Mouse (Mus musculus): ENCODE data around the gene Itgam. TPM values are rescaled to one million over a fixed set of nuclear protein-coding genes. Genes with fewer than 3 reads are reported as not detected.
"Not testable (repeated sequence)": the region's sequence is repeated elsewhere in the genome, so short reads cannot be mapped to it uniquely, and the experiment has no call there.

Itgam gene
- polyA plus RNA-seq (2012; rRNA removed) (1.9 and 2.7 TPM in 2 replicates), polyA plus RNA-seq (2014; fragmentation: Nextera tagmentation; extraction: Ambion mirVana) (1.1 and 1.5 TPM in 2 replicates)

DNA sequence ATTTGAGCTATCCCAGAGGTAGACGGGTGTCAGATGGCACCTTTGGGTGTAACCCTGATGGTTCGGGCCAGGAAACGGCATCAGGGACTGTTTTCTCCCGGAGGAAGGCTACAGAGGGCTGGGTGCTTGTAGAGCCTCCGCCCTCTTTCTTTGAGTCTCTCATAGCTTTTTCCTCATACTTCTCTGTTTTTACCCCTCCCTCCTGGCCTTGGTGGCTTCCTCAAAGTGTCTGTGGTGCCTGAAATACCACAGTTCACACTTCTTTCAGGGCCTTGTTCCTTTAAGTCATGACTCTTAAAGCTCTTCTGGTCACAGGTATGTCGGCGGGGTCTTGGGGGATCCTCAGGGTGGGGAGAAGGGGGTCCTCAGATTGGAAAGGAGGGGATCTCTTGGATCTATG is at the start of gene Itgam, which contains the start of gene Gm49368:
TSS of gene Itgam (plus strand) at position 185 of the 400 bp plus-strand sequence.
TSS of gene Gm49368 (plus strand) at position 228 of the 400 bp plus-strand sequence.
- 0 out of 4 replicates have a peak, but pooled peaks cover 0 to 3% of the 10 kb centered on the region in 2 experiments for H3K4me1 ChIP-seq (replicated peaks; ENCODE audit: control insufficient read depth in 2 of 2, insufficient read depth in 2 of 2, low read length in 1 of 2)
- no peak within 1 kb of the TSS for H3K4me2 ChIP-seq (ENCODE audit: low read depth)
- no peak for DNase-seq (ENCODE audit: low read depth in 3 of 3, low spot score in 3 of 3)
- no peaks in the 10 kb centered on the region for H3K36me3 ChIP-seq (replicated peaks; ENCODE audit: control insufficient read depth, insufficient read depth, low read depth)
- ATAC-seq (ENCODE audit: insufficient read depth) = no peak
- TF ChIP-seq EP300 (IDR thresholded peaks at IDR 0.05; ENCODE audit: low read depth) = no peak
- no peak for TF ChIP-seq CTCF (IDR thresholded peaks at IDR 0.05; ENCODE audit: low read depth)
- H3K27me3 ChIP-seq (ENCODE audit: control insufficient read depth, insufficient read depth, low read length) = no peaks in the 10 kb centered on the region
- H3K27ac ChIP-seq = no peak within 1 kb of the TSS
- no peak within 1 kb of the TSS for H3K4me3 ChIP-seq (ENCODE audit: insufficient read depth in 1 of 2, low read depth in 2 of 2, low read length in 2 of 2)
- 29% methylated on average over 7 of the region's 7 CpGs for WGBS (ENCODE audit: insufficient replicate concordance)
- H3K9ac ChIP-seq (replicated peaks) = no peak within 1 kb of the TSS
- H3K9me3 ChIP-seq (ENCODE audit: control insufficient read depth, low read length) = no peaks in the 10 kb centered on the region

DNA sequence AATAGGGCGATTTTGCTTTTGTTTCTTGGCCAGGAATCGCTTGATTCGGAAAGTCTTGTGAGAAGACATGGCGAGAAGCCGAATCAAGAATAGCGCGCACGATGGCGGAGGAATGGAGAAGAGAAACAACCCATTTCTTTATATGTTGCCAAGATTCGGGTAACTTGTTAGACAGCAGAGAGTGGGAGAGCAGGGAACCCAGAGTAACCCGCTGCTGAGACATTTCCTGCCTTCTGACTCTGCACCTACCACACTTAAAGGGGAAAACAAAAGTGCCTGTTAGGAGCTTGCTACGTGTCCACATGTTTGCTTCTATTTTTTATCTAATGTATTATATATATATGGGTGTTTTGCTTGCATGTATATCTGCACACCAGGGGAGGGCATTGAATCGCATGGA is 49.3 kb upstream of the Itgam start:
- H3K27me3 ChIP-seq (ENCODE audit: control insufficient read depth, insufficient read depth, low read length) = no peaks in the 10 kb centered on the region
- H3K9me3 ChIP-seq (ENCODE audit: control insufficient read depth, low read length) = no peaks in the 10 kb centered on the region
- ATAC-seq (ENCODE audit: insufficient read depth) (no peak), DNase-seq (ENCODE audit: low read depth in 3 of 3, low spot score in 3 of 3) (no peak)
- 74% methylated on average over 13 of the region's 13 CpGs for WGBS (ENCODE audit: insufficient replicate concordance)
- no peak overlapping the region for H3K9ac ChIP-seq (replicated peaks)
- H3K4me3 ChIP-seq (ENCODE audit: insufficient read depth in 1 of 2, low read depth in 2 of 2, low read length in 2 of 2) = no peak overlapping the region
- H3K27ac ChIP-seq = no peak overlapping the region
- H3K4me2 ChIP-seq (ENCODE audit: low read depth) = no peak overlapping the region
- no peaks in the 10 kb centered on the region for H3K36me3 ChIP-seq (replicated peaks; ENCODE audit: control insufficient read depth, insufficient read depth, low read depth)
- TF ChIP-seq CTCF (IDR thresholded peaks at IDR 0.05; ENCODE audit: low read depth) (no peak), EP300 (IDR thresholded peaks at IDR 0.05; ENCODE audit: low read depth) (no peak)
- no peaks in the 10 kb centered on the region for H3K4me1 ChIP-seq (replicated peaks; ENCODE audit: control insufficient read depth in 2 of 2, insufficient read depth in 2 of 2, low read length in 1 of 2)

DNA sequence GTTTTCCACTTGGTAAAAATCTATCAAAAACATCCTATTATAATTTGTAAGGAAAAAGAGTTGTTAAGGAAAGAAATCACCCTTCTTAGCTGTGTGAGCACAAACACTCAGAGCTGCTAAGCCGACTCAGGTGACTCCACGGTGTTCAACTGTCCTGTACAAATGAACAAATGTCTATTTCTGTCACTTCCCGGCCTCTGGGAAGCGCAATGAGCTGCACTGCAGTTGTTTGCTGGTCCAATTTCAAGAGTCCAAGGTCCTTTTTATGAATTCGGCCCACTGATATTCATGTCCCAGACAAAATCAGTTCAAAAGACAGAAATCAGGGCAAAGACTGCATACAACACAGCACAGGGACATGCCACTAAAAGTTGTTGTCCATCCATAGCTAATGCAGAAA is 46.3 kb upstream of the Itgam start:
- H3K9me3 ChIP-seq (ENCODE audit: control insufficient read depth, low read length); H3K4me1 ChIP-seq (replicated peaks; ENCODE audit: control insufficient read depth in 2 of 2, insufficient read depth in 2 of 2, low read length in 1 of 2); H3K9ac ChIP-seq (replicated peaks); DNase-seq (ENCODE audit: low read depth in 3 of 3, low spot score in 3 of 3); H3K36me3 ChIP-seq (replicated peaks; ENCODE audit: control insufficient read depth, insufficient read depth, low read depth); H3K4me2 ChIP-seq (ENCODE audit: low read depth); ATAC-seq (ENCODE audit: insufficient read depth); H3K27me3 ChIP-seq (ENCODE audit: control insufficient read depth, insufficient read depth, low read length); H3K27ac ChIP-seq; H3K4me3 ChIP-seq (ENCODE audit: insufficient read depth in 1 of 2, low read depth in 2 of 2, low read length in 2 of 2): not testable (repeated sequence)
- WGBS (ENCODE audit: insufficient replicate concordance) = 54% methylated on average over 5 of the region's 5 CpGs

DNA sequence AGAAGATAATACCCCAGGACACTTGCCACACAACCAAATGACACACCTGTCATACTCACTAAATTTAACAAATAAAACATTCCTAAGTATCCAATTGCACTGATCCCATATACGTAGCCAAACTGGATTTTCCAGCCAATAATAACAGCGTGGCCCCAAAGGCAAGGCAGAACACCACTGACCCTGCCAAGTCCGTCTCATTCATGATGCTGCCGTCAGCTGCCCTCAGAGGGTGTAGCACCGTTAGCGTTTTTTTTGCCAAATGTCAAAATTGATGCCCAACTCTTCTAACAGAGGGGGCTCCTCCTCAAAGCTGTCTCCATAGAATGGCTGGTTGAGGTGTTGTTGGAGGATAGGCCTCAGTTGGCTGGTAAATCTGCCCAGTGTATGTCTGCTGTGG is 45.8 kb upstream of the Itgam start:
- Histone ChIP-seq H3K27ac (no peak overlapping the region), H3K4me2 (ENCODE audit: low read depth) (no peak overlapping the region), H3K9me3 (ENCODE audit: control insufficient read depth, low read length) (no peaks in the 10 kb centered on the region), H3K4me3 (ENCODE audit: insufficient read depth in 1 of 2, low read depth in 2 of 2, low read length in 2 of 2) (no peak overlapping the region), H3K4me1 (replicated peaks; ENCODE audit: control insufficient read depth in 2 of 2, insufficient read depth in 2 of 2, low read length in 1 of 2) (no peaks in the 10 kb centered on the region), H3K9ac (replicated peaks) (no peak overlapping the region), H3K27me3 (ENCODE audit: control insufficient read depth, insufficient read depth, low read length) (no peaks in the 10 kb centered on the region), H3K36me3 (replicated peaks; ENCODE audit: control insufficient read depth, insufficient read depth, low read depth) (no peaks in the 10 kb centered on the region)
- ATAC-seq (ENCODE audit: insufficient read depth) (no peak), DNase-seq (ENCODE audit: low read depth in 3 of 3, low spot score in 3 of 3) (no peak)
- TF ChIP-seq EP300 (IDR thresholded peaks at IDR 0.05; ENCODE audit: low read depth) (no peak), CTCF (IDR thresholded peaks at IDR 0.05; ENCODE audit: low read depth) (no peak)
- WGBS (ENCODE audit: insufficient replicate concordance) = 77% methylated on average over 6 of the region's 6 CpGs

DNA sequence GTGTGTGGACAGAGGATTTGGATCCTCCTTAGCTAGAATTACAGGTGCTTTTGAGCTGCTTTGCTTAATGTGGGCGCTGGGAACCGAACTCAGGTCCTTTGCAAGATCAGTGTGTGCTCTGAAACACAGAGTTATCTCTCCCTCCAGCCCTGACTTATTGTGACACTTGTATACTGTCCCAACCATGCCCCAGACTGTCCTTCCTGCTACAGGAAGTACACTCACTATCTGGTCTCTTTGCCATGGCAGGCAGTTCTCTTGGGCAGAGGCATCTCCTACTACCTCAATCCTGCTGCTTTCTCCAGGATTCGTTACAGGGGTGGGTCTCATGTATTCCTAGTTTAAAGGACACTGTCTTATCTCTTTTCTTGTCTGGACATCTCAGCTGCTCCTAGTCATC is 44.2 kb upstream of the Itgam start:
- WGBS (ENCODE audit: insufficient replicate concordance) = 49% methylated on average over 3 of the region's 3 CpGs

More for the DNA sequence above, 44.2 kb upstream of the Itgam start:
- no peak for ATAC-seq (ENCODE audit: insufficient read depth)
- Histone ChIP-seq H3K9ac (replicated peaks) (no peak overlapping the region), H3K27ac (no peak overlapping the region), H3K27me3 (ENCODE audit: control insufficient read depth, insufficient read depth, low read length) (no peaks in the 10 kb centered on the region), H3K4me3 (ENCODE audit: insufficient read depth in 1 of 2, low read depth in 2 of 2, low read length in 2 of 2) (no peak overlapping the region), H3K4me1 (replicated peaks; ENCODE audit: control insufficient read depth in 2 of 2, insufficient read depth in 2 of 2, low read length in 1 of 2) (no peaks in the 10 kb centered on the region), H3K9me3 (ENCODE audit: control insufficient read depth, low read length) (no peaks in the 10 kb centered on the region), H3K36me3 (replicated peaks; ENCODE audit: control insufficient read depth, insufficient read depth, low read depth) (no peaks in the 10 kb centered on the region), H3K4me2 (ENCODE audit: low read depth) (no peak overlapping the region)
- TF ChIP-seq CTCF (IDR thresholded peaks at IDR 0.05; ENCODE audit: low read depth) (no peak), EP300 (IDR thresholded peaks at IDR 0.05; ENCODE audit: low read depth) (no peak)
- no peak for DNase-seq (ENCODE audit: low read depth in 3 of 3, low spot score in 3 of 3)

Measured in liver, embryonic 14.5 days (tissue).